Mouse (Mus musculus): ENCODE data around the gene Otop3.

GRCm38 (mm10) chr11:115288305-115288704 is 46.2 kb upstream of the Otop3 start:
- TF ChIP-seq TAL1 (IDR thresholded peaks at IDR 0.05; ENCODE audit: low read length) (no peak), GATA1 (IDR thresholded peaks at IDR 0.05; ENCODE audit: low read length) (no peak)
